Mouse (Mus musculus): ENCODE measurements around the gene Ugt1a6b. TPM values are rescaled to one million over a fixed set of nuclear protein-coding genes. Genes with fewer than 3 reads are reported as not detected.

Ugt1a6b gene
- total RNA-seq, 1 experiment: 0.13 TPM

- Histone ChIP-seq H3K9me3 (ENCODE audit: control insufficient read depth, insufficient read depth, low read depth, low read length) (no peaks in the 10 kb centered on the region), H3K36me3 (ENCODE audit: control insufficient read depth, insufficient read depth, low read length, poor library complexity, severe bottlenecking) (no peaks in the 10 kb centered on the region)
- in situ Hi-C loops (cut with MboI; ENCODE audit: low sequenced_read_pairs in 2 of 2, unreplicated experiment in 2 of 2): no loop called here
Measured at GRCm38 (mm10) chr1:88213061-88213460, 110.0 kb downstream of the Ugt1a6b start.

GRCm38 (mm10) chr1:88213766-88214461 lies 110.9 kb downstream of the Ugt1a6b start:
- H3K27ac ChIP-seq (ENCODE audit: insufficient read depth, low read depth, low read length, poor library complexity, severe bottlenecking): no peak overlapping the region
- H3K4me3 ChIP-seq (ENCODE audit: insufficient read depth in 1 of 2, low read depth in 1 of 2, low read length in 2 of 2, poor library complexity in 1 of 2, severe bottlenecking in 1 of 2): no peak overlapping the region
- no peak for DNase-seq (ENCODE audit: low read depth, low spot score)
- TF ChIP-seq HCFC1 (IDR thresholded peaks at IDR 0.05; ENCODE audit: borderline replicate concordance, insufficient read depth, low read length) (no peak), MAFK (IDR thresholded peaks at IDR 0.05; ENCODE audit: insufficient read depth, low read depth, low read length) (no peak), ZC3H11A (IDR thresholded peaks at IDR 0.05; ENCODE audit: borderline replicate concordance, low read depth, low read length) (no peak), CHD2 (IDR thresholded peaks at IDR 0.05; ENCODE audit: low read depth, low read length) (no peak), ZNF384 (IDR thresholded peaks at IDR 0.05; ENCODE audit: low read depth, low read length) (no peak)
- in situ Hi-C loops (cut with MboI; ENCODE audit: low sequenced_read_pairs in 2 of 2, unreplicated experiment in 2 of 2): no loop called here
- H3K9me3 ChIP-seq (ENCODE audit: control insufficient read depth, insufficient read depth, low read depth, low read length): no peaks in the 10 kb centered on the region
- H3K36me3 ChIP-seq (ENCODE audit: control insufficient read depth, insufficient read depth, low read length, poor library complexity, severe bottlenecking): no peaks in the 10 kb centered on the region
- H3K4me1 ChIP-seq (ENCODE audit: control insufficient read depth in 2 of 2, insufficient read depth in 2 of 2, low read length in 2 of 2, poor library complexity in 1 of 2): no peaks in the 10 kb centered on the region
- H3K9ac ChIP-seq (ENCODE audit: insufficient read depth, low read depth, low read length, poor library complexity, severe bottlenecking): no peak overlapping the region

More at GRCm38 (mm10) chr1:88213061-88213460, 110.0 kb downstream of the Ugt1a6b start:
- no peaks in the 10 kb centered on the region for H3K4me1 ChIP-seq (ENCODE audit: control insufficient read depth in 2 of 2, insufficient read depth in 2 of 2, low read length in 2 of 2, poor library complexity in 1 of 2)
- H3K4me3 ChIP-seq (ENCODE audit: insufficient read depth in 1 of 2, low read depth in 1 of 2, low read length in 2 of 2, poor library complexity in 1 of 2, severe bottlenecking in 1 of 2): no peak overlapping the region
- TF ChIP-seq MAFK (IDR thresholded peaks at IDR 0.05; ENCODE audit: insufficient read depth, low read depth, low read length): no peak
- TF ChIP-seq ZNF384 (IDR thresholded peaks at IDR 0.05; ENCODE audit: low read depth, low read length): no peak
- TF ChIP-seq ZC3H11A (IDR thresholded peaks at IDR 0.05; ENCODE audit: borderline replicate concordance, low read depth, low read length): no peak
- no peak for TF ChIP-seq CHD2 (IDR thresholded peaks at IDR 0.05; ENCODE audit: low read depth, low read length)
- no peak for TF ChIP-seq HCFC1 (IDR thresholded peaks at IDR 0.05; ENCODE audit: borderline replicate concordance, insufficient read depth, low read length)
- no peak for DNase-seq (ENCODE audit: low read depth, low spot score)
- H3K27ac ChIP-seq (ENCODE audit: insufficient read depth, low read depth, low read length, poor library complexity, severe bottlenecking): no peak overlapping the region
- H3K9ac ChIP-seq (ENCODE audit: insufficient read depth, low read depth, low read length, poor library complexity, severe bottlenecking): no peak overlapping the region

GRCm38 (mm10) chr1:88214462-88214952 lies 111.5 kb downstream of the Ugt1a6b start:
- in situ Hi-C loops (cut with MboI; ENCODE audit: low sequenced_read_pairs in 2 of 2, unreplicated experiment in 2 of 2): no loop called here
- no peak overlapping the region for H3K9ac ChIP-seq (ENCODE audit: insufficient read depth, low read depth, low read length, poor library complexity, severe bottlenecking)
- no peak overlapping the region for H3K4me3 ChIP-seq (ENCODE audit: insufficient read depth in 1 of 2, low read depth in 1 of 2, low read length in 2 of 2, poor library complexity in 1 of 2, severe bottlenecking in 1 of 2)
- TF ChIP-seq ZNF384 (IDR thresholded peaks at IDR 0.05; ENCODE audit: low read depth, low read length): no peak
- TF ChIP-seq MAFK (IDR thresholded peaks at IDR 0.05; ENCODE audit: insufficient read depth, low read depth, low read length): no peak
- no peak for TF ChIP-seq ZC3H11A (IDR thresholded peaks at IDR 0.05; ENCODE audit: borderline replicate concordance, low read depth, low read length)
- TF ChIP-seq CHD2 (IDR thresholded peaks at IDR 0.05; ENCODE audit: low read depth, low read length): no peak
- TF ChIP-seq HCFC1 (IDR thresholded peaks at IDR 0.05; ENCODE audit: borderline replicate concordance, insufficient read depth, low read length): no peak
- no peak for DNase-seq (ENCODE audit: low read depth, low spot score)
- no peaks in the 10 kb centered on the region for H3K36me3 ChIP-seq (ENCODE audit: control insufficient read depth, insufficient read depth, low read length, poor library complexity, severe bottlenecking)
- no peaks in the 10 kb centered on the region for H3K4me1 ChIP-seq (ENCODE audit: control insufficient read depth in 2 of 2, insufficient read depth in 2 of 2, low read length in 2 of 2, poor library complexity in 1 of 2)
- no peaks in the 10 kb centered on the region for H3K9me3 ChIP-seq (ENCODE audit: control insufficient read depth, insufficient read depth, low read depth, low read length)
- H3K27ac ChIP-seq (ENCODE audit: insufficient read depth, low read depth, low read length, poor library complexity, severe bottlenecking): no peak overlapping the region

- TF ChIP-seq HCFC1 (IDR thresholded peaks at IDR 0.05; ENCODE audit: borderline replicate concordance, insufficient read depth, low read length): no peak
- TF ChIP-seq MAFK (IDR thresholded peaks at IDR 0.05; ENCODE audit: insufficient read depth, low read depth, low read length): no peak
- TF ChIP-seq ZC3H11A (IDR thresholded peaks at IDR 0.05; ENCODE audit: borderline replicate concordance, low read depth, low read length): no peak
- TF ChIP-seq CHD2 (IDR thresholded peaks at IDR 0.05; ENCODE audit: low read depth, low read length): no peak
- no peak for TF ChIP-seq ZNF384 (IDR thresholded peaks at IDR 0.05; ENCODE audit: low read depth, low read length)
- Histone ChIP-seq H3K27ac (ENCODE audit: insufficient read depth, low read depth, low read length, poor library complexity, severe bottlenecking) (no peak overlapping the region), H3K9me3 (ENCODE audit: control insufficient read depth, insufficient read depth, low read depth, low read length) (no peaks in the 10 kb centered on the region), H3K9ac (ENCODE audit: insufficient read depth, low read depth, low read length, poor library complexity, severe bottlenecking) (no peak overlapping the region), H3K36me3 (ENCODE audit: control insufficient read depth, insufficient read depth, low read length, poor library complexity, severe bottlenecking) (no peaks in the 10 kb centered on the region), H3K4me3 (ENCODE audit: insufficient read depth in 1 of 2, low read depth in 1 of 2, low read length in 2 of 2, poor library complexity in 1 of 2, severe bottlenecking in 1 of 2) (no peak overlapping the region), H3K4me1 (ENCODE audit: control insufficient read depth in 2 of 2, insufficient read depth in 2 of 2, low read length in 2 of 2, poor library complexity in 1 of 2) (no peaks in the 10 kb centered on the region)
- DNase-seq (ENCODE audit: low read depth, low spot score): no peak
- in situ Hi-C loops (cut with MboI; ENCODE audit: low sequenced_read_pairs in 2 of 2, unreplicated experiment in 2 of 2): no loop called here
Measured at GRCm38 (mm10) chr1:88215466-88216380, 112.7 kb downstream of the Ugt1a6b start.
